Mouse (Mus musculus): ENCODE results near the gene Iqcf6.

GRCm38 (mm10) chr9:106595836-106596235, 30.5 kb upstream of the Iqcf6 start:
- no peak for TF ChIP-seq CTCF (IDR thresholded peaks at IDR 0.05; ENCODE audit: borderline replicate concordance, extremely low read depth, insufficient read depth, insufficient read length)
- TF ChIP-seq POLR2A (IDR thresholded peaks at IDR 0.05; ENCODE audit: borderline replicate concordance, extremely low read depth, insufficient read depth, insufficient read length, poor library complexity, severe bottlenecking) = no peak

All from brain, embryonic 14.5 days (tissue).